ENCODE assay signal across 7 mouse cellular contexts in the genomic region with DNA sequence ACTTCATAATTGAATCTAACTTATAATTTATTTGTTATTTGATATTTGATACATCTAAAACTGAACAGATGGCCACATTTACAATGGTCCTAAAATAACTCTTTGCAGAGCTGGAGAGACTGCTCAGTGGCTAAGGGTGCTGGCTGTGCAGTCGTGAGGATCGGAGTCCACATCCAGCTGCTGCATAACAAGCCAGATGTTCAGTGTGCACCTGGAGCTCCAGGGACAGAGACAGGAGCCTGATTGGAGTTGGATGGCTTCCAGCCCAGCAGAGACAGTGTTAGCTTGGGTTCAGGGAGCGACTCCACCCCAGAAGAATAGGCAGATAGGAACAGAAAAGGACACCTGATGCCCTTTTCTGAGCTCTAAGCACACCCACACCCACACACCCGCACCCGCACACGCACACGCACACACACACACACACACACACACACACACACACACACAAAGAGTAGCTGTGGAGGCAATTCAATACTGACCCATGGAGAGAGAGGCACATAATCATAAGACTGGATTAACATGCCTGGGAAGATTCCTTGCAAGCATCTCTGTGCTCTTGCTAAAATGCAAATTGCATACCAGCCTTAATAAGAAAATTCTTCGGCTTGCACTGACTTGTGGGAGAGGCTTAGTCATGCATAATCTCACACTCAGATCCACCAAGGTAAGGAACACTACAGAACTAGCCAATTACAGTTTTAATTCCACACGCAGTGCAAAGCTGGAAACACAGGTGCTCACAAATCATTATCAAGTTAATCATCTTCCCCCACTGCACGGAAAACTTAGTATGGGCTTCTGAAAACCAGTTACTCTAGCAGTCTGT. TPM values are rescaled to one million over a fixed set of nuclear protein-coding genes. Genes with fewer than 3 reads are reported as not detected.
DNase-seq lines count a peak whose midpoint lies in the region; ATAC-seq and TF ChIP-seq lines count a peak whose summit lies in the region.

No protein-coding gene starts in this region.

- no peak overlapping the region for H3K4me2 ChIP-seq in stomach, embryonic 14.5 days (replicated peaks; ENCODE audit: low read depth, low read length)

- H3K4me1 ChIP-seq in stomach, embryonic 14.5 days (ENCODE audit: control insufficient read depth, insufficient read depth, low read length) = no peaks in the 10 kb centered on the region
- no peaks in the 10 kb centered on the region for H3K4me1 ChIP-seq in cerebellum, adult 2 months (ENCODE audit: control insufficient read depth, insufficient read depth, low read length)

- no peaks in the 10 kb centered on the region for H3K27me3 ChIP-seq in stomach, embryonic 14.5 days (ENCODE audit: control insufficient read depth, insufficient read depth, low read length)
- no peaks in the 10 kb centered on the region for H3K27me3 ChIP-seq in cerebellum, adult 2 months (ENCODE audit: control insufficient read depth, insufficient read depth, low read length)

- no peaks in the 10 kb centered on the region for H3K36me3 ChIP-seq in stomach, embryonic 14.5 days (ENCODE audit: control insufficient read depth, insufficient read depth, low read length)

- no peak for TF ChIP-seq CTCF in cerebellum, adult 2 months (IDR thresholded peaks at IDR 0.05; ENCODE audit: borderline replicate concordance, insufficient read depth, low read depth, low read length)

- DNase-seq in retina, embryonic 14.5 days (ENCODE audit: low spot score) = peak; percentile 1
- DNase-seq in retina, postnatal 1 day = no peak
- peak; percentile 19 for DNase-seq in gonadal fat pad, adult 2 months (ENCODE audit: low read depth)
- peak; percentile 29 to 32 for DNase-seq in layer of hippocampus, postnatal 36 days
- no peak for DNase-seq in cerebellum, adult 2 months
- DNase-seq in c-Kit-positive CD71-positive TER-119-positive erythroid progenitor cells, embryonic 14.5 days (ENCODE audit: low spot score) = no peak

- no peak overlapping the region for H3K4me3 ChIP-seq in stomach, embryonic 14.5 days (ENCODE audit: low read depth, low read length)
- no peak overlapping the region for H3K4me3 ChIP-seq in cerebellum, adult 2 months (replicated peaks; ENCODE audit: insufficient read depth, low read depth, low read length)

- ATAC-seq in stomach, embryonic 14.5 days (ENCODE audit: insufficient number of reproducible peaks, insufficient read depth, low FRiP score, low read depth) = peak; percentile 43; the same call in 1 of the 2 replicates

- TF ChIP-seq POLR2A in cerebellum, adult 2 months (IDR thresholded peaks at IDR 0.05; ENCODE audit: borderline replicate concordance, insufficient read depth, low read length) = no peak

- no peaks in the 10 kb centered on the region for H3K9me3 ChIP-seq in stomach, embryonic 14.5 days (ENCODE audit: control insufficient read depth, low read depth, low read length)

- 53% methylated on average over 10 of the region's 10 CpGs for WGBS in stomach, embryonic 14.5 days
- WGBS in cerebellum, adult 2 months = 73% methylated on average over 10 of the region's 10 CpGs

- 0 out of 2 replicates have a peak overlapping the region, but pooled peaks have one; percentile 22 for H3K27ac ChIP-seq in stomach, embryonic 14.5 days (ENCODE audit: low read length)
- H3K27ac ChIP-seq in cerebellum, adult 2 months (ENCODE audit: insufficient read depth, low read length) = no peak overlapping the region

- no peak overlapping the region for H3K9ac ChIP-seq in stomach, embryonic 14.5 days (replicated peaks; ENCODE audit: low read depth, low read length)

RNA-seq across cellular contexts. Expression of a gene that starts 47.1 kb away (rescaled TPM):
- polyA plus RNA-seq in gonadal fat pad, adult 2 months (2012; rRNA removed) = 45.9 and 59.9 TPM in 2 replicates
- total RNA-seq in layer of hippocampus, postnatal 36 days (2021) = 100 to 1,000 TPM; 343 to 347 TPM
- polyA plus RNA-seq in stomach, embryonic 14.5 days (2014; fragmentation: Nextera tagmentation; extraction: Ambion mirVana) = 341 and 374 TPM in 2 replicates
- polyA plus RNA-seq in cerebellum, adult 2 months (2012; rRNA removed) = 94.2 TPM in 2 replicates

Comparison
In these comparisons a context has a peak if more than half of its experiments do, and no peak if none do; other contexts are left out.
1. DNase-seq: peak in retina, embryonic 14.5 days (single experiment), gonadal fat pad, adult 2 months (single experiment) and layer of hippocampus, postnatal 36 days (2 of 2); none in retina, postnatal 1 day (single experiment), cerebellum, adult 2 months (0 of 2) and c-Kit-positive CD71-positive TER-119-positive erythroid progenitor cells, embryonic 14.5 days (single experiment).